Mouse (Mus musculus) erythroid progenitor cell, adult 5-6 weeks (primary cell): ENCODE data around the gene Zfp668. TPM values are rescaled to one million over a fixed set of nuclear protein-coding genes. Genes with fewer than 3 reads are reported as not detected.
"Not testable (repeated sequence)": the region's sequence is repeated elsewhere in the genome, so short reads cannot be mapped to it uniquely, and the experiment has no call there.

Source experiments
- ATAC-seq: replicated peaks from 2 replicates; pipeline ENCODE4 v1.8.0; 2016; ENCODE audit warnings: moderate number of reproducible peaks, mild to moderate bottlenecking, moderate TSS enrichment, inconsistent platforms; ENCODE audit not compliant: poor library complexity, low FRiP score, severe bottlenecking
- total RNA-seq, 2 experiments: library from RNA; stranded (forward) in 1 of 2; stranded (reverse) in 1 of 2; fragments of 150-400 nt in 1 of 2; fragments of 186-747, 209-891 nt in 1 of 2; gene quantifications; 2 replicates each; pipeline versions ENCODE4 v1.2.3 to v1.2.4; 2015 to 2017; ENCODE audit warnings: low replicate concordance in 2 of 2

Zfp668 gene
- total RNA-seq, 2 experiments from 2014 or later: 1.7 to 16.5 TPM

- ATAC-seq: peak; percentile 50
Measured at GRCm38 (mm10) chr7:127896384-127896783, 19.8 kb upstream of the Zfp668 start.

DNA sequence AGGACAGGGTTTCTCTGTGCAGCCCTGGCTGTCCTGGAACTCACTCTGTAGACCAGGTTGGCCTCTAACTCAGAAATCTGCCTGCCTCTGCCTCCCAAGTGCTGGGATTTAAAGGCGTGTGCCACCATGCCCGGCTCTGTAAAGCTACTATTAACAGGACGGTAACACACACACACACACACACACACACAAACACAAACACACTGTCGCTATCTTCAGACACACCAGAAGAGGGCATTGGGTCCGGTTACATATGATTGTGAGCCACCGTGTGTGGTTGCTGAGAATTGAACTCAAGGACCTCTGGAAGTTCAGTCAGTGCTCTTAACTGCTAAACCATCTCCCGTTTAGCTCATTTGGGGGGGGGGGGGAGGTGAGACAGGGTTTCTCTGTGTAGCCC lies 19.3 kb upstream of the Zfp668 start:
- ATAC-seq: not testable (repeated sequence)

DNA sequence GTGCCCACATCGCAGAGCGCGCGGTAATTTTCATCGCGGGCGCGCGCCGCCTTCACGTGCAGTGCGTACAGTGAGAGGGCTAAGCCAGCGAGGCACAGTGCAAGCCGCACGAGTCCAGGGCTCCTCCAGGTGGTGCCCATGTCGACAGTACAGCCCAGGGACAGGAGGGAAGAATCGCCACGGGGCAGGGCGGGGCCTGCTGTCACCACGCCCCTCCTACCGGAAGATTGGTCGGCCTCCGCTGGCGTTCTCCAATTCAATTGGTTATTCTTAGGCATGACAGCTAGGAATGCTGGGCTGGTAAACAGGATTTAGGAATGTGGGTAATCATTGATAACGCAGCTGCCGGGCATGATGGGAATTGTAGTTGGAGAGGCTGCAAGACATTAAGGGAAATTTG lies 18.8 kb upstream of the Zfp668 start, which contains the start of the genes Gm21974 and Vkorc1:
Gm21974 (minus strand) TSS at position 13 of the 400 bp plus-strand sequence.
Vkorc1 (minus strand) TSS at position 176 of the 400 bp plus-strand sequence.
- peak; percentile 96 for ATAC-seq

DNA sequence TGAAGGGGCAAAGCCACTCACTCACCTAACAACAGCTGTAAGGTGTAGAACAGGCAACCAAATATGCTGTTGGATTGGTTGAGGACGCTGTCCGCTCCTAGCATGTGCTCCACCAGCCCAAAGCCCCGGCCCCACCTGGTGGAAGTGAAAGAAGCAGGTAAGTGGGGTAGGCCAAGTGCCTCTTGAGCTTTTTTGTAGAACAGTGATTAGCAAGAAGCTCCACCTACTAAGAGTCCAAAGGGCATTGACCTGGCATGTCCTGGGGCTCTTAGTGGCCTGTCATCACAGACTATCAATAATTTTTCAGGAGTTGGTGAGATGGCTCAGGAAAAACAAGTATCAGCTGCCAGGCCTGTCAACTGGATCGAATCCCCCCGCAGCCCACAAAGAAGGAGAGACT lies 17.9 kb upstream of the Zfp668 start:
- no peak for ATAC-seq

DNA sequence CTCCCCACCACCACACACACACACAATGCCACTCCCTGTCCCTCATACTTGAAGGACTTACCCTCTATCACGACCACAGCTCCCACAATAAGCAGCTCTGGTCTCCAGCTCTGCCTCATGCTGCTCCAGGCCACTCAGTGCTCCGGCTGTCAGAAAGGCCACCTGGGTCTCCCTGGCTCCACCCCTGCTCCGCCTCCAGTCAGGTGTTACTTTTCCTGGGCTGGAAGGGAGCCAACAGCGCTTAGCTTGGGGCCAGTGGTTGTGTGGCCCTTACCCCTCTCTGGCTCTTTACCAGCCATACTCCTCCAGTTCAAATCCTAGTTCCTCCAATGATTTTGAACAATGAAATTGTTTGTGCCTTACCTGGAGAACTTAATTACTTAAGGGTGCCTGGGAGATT lies 14.2 kb upstream of the Zfp668 start, which contains the start of gene Prss53:
Prss53 (minus strand) TSS at position 173 of the 400 bp plus-strand sequence.
- ATAC-seq: no peak

- ATAC-seq: no peak
Measured at GRCm38 (mm10) chr7:127888821-127889220, 12.2 kb upstream of the Zfp668 start.

GRCm38 (mm10) chr7:127887781-127888180 lies 11.2 kb upstream of the Zfp668 start:
- ATAC-seq: no peak

DNA sequence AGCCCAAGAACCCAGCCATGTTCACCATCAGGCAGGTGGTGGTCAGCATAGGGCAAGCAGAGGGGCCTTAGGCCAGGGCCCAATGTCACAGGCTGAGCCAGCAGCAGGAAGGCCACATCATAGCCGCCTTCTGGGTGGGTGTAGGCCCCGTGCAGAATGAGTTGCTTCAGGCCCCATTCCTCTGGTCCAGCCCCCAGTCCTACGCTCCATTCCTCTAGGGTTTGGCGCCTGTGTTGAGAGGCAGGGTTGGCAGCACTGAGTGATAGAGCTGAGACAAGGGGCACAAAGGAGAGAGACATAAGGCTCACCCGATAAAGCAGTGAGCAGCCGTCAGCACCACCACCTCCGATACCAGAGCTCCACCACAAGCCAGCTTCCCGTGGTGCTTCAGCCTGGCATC lies 10.6 kb upstream of the Zfp668 start:
- no peak for ATAC-seq

- no peak for ATAC-seq
Measured at GRCm38 (mm10) chr7:127886551-127886950, 9.9 kb upstream of the Zfp668 start.

- no peak for ATAC-seq
Measured at GRCm38 (mm10) chr7:127885951-127886350, 9.3 kb upstream of the Zfp668 start.

- no peak for ATAC-seq
Measured at GRCm38 (mm10) chr7:127880431-127880830, 3.8 kb upstream of the Zfp668 start.

- no peak for ATAC-seq
Measured at GRCm38 (mm10) chr7:127879301-127879700, 2.7 kb upstream of the Zfp668 start.

DNA sequence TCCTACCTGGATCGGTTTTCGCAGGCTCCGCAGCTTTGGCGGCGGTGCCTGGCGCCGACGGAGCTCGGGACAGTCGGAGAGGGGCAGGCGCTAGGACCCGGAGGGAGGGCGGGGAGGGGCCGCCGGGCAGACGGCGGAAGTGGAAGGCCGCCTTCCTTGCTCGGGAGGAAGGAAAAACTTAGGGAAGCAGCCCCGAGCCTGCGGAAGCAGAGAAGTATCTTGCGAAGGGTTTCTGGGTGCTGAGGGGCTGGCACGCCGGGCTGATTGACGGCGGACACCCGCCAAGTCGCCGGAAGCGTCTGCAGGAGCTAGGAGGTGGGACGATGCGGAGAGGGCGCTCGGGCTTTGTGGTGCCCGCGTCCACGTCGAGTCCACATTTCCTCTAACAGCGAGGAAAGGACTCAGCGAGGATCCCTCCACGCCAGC lies 574 bp downstream of the Zfp668 start, which contains the start of gene Zfp646:
Zfp646 (plus strand) TSS at position 181 of the 426 bp plus-strand sequence.
- peak; percentile 64 for ATAC-seq

DNA sequence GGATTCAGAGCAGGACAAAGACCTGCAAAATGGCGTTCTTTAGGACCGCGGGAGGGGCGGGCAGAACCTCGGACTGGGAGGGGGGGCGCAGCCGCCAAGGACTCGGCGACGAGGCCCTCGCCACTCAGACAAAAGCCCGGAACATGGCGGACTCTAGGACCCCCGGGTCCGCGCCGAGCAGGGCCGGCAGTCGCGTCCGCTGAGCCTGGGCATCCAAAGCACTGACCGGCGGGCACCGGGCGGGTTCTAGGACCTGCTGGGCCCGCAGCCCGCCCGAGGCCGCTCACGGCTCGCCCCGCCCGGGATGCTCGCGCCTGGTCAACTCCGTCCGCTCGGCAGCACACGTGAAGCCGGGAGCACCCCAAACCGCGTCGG lies 1.0 kb downstream of the Zfp668 start:
- peak; percentile 57 for ATAC-seq

DNA sequence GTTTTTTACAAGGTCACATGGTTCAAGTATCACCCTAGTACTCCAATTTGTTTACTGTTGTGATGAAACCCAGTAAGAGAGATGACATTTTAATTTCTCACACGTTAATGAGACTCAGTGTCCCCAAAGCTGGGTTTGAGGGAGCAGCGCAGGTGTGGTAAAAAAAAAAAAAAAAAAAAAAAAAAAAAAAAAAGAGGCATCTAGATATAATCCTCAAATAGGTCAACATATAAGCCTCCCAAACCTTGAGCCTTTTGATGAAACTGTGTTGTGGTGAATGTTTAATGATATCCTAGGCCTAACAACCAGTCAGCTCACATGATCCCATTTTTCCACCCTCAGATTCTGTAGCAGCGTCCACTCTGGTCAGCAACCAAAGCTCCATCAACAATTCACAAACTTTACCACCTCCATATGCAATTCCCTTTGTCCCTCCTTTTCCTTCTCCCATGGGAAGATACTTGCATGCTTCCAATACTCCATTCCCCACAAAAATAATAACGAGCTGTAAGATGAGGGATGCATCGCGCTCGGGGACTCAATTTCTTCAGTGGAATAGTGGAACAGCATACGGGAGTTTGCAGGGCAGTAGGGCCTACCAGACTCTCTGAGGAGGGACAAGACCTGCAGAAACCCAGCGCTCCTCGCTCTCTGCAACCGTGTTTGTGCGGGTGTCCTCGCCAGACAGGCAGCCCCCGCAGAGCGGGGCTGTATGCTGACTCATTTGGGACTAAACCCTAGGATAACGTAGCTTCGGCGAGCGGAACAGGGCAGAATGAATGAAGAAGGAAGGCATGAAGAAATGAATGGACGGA lies 1.6 kb downstream of the Zfp668 start:
- peak; percentile 41 for ATAC-seq

DNA sequence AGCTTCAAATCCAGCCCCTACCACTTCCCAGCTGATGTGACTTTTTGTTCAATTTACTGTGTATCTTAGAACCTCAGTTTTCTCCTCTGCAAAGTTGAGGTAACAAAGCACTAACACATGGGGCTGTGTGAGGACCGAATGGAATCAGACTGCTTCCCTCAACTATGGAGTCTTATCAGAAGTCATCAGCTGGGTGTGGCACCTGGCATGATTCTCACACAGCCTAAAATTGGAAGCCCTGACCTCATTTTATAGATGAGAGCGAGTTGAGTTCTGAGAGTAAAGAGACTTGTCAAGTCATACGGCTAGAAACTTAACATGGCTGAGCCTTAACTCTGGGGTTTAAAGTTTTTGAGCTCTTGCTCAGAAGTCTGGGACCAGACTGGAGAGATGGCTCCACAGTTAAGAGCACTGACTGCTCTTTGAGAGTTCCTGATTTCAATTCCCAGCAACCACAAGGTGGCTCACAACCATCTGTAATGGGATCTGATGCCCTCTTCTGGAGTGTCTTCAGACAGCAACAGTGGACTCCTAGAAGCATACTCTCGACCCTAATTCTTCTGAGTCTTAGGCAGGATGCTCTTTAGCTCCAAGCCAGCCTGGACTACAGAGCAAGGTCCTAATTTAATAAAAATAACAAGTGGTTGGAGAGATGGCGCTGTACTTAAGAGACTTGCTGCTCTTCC lies 6.3 kb downstream of the Zfp668 start:
- no peak for ATAC-seq

DNA sequence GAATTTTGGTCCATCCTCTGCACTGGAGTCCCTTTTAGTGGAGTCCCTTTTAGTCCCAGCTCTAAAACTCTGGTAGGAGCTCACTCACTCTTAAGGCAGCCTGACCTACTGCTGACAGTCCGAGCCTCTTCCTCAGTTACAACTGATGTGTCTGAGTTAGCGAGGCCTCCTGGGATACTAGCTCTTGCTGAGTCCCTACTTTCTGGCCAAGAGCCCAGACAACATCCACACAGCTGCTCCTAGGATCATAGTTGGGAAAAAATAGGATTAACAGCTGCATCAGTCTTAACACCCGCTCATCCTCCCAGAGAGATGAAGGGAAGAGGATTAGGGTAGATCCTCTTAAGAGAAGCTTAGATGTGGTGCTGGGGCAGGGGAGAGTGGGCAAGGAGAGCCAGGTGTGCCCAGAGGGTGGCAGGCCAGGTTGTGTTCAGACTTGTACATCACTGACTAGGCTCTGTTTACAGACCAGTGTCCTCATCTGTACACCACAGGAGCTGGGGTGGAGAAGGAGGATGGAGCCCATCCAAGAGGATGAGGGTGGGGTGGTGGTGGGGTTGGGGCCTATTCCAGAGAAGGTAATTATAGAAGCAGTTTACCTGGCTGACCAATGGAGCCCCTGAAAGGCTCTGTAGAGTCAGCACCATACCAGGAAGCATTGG lies 7.3 kb downstream of the Zfp668 start:
- ATAC-seq: no peak

DNA sequence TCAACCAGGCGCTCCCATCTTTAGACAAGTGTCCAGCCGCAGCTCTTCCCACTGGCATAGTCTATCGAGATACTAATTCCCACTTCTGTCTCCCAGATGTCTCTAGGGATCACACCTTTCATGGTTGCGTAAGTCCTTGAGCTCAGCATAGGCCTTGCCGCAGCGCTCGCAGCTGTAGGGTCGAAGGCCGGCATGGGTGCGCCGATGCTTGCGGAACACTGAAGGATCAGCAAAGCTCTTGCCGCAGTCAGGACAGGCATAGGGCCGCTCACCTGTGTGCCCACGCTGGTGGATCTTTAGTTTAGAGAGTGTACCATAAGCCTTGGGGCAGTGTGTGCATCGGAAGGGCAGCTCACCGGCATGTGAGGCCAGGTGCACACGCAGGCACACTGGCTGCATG lies 9.0 kb downstream of the Zfp668 start:
- ATAC-seq: no peak

DNA sequence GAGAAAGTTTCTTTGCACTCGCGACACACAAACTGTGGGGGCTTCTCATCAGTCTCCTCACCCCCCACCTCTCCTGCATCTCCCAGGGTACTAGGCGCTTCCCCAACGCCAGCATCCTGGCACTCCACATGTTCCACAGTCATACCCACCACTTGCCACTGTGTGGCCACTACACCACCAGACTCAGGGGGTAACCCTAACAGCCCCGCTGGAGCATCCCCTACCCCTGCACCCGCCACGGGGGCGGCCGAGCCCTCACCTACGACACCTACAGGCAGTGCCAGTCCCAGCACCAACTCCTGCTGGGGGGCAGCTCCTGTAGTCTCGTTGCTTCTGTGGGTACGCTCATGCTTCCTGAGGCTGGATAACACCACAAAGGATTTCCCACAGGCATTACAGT lies 10.2 kb downstream of the Zfp668 start:
- ATAC-seq: no peak

- ATAC-seq: no peak
Measured at GRCm38 (mm10) chr7:127858258-127858657, 18.4 kb downstream of the Zfp668 start.
